Mouse (Mus musculus) MEL (cell line): ENCODE measurements around the gene Zfp654. TPM values are rescaled to one million over a fixed set of nuclear protein-coding genes. Genes with fewer than 3 reads are reported as not detected.

Experiments
- DNase-seq: peaks from one replicate; pipeline ENCODE4 v3.0.0; 2011; ENCODE audit warnings: low read depth, low spot score
- H3K27ac ChIP-seq: 2 replicates; pipeline ENCODE4 v1.5.1; 2012; ENCODE audit warnings: low read depth, mild to moderate bottlenecking, control low read depth, low read length, moderate library complexity; ENCODE audit not compliant: control insufficient read depth
- H3K27me3 ChIP-seq, 2 experiments: fragments of 150-350 bp in 1 of 2; sonication (generic) in 1 of 2; 2 replicates each; pipeline ENCODE4 v1.6.1; 2012; ENCODE audit warnings: low read length in 2 of 2, mild to moderate bottlenecking in 2 of 2, improper control_type of control experiment in 1 of 2, moderate library complexity in 1 of 2; ENCODE audit not compliant: insufficient read depth in 2 of 2, control insufficient read depth in 1 of 2
- H3K36me3 ChIP-seq, 2 experiments: 2 replicates each; pipeline ENCODE4 v1.6.1; 2012 to 2014; ENCODE audit warnings: low read length in 2 of 2, improper control_type of control experiment in 1 of 2, inconsistent platforms in 1 of 2, mild to moderate bottlenecking in 1 of 2; ENCODE audit not compliant: insufficient read depth in 2 of 2, control insufficient read depth in 1 of 2
- H3K4me1 ChIP-seq, 2 experiments: fragments of 150-350 bp in 1 of 2; sonication (generic) in 1 of 2; 2 replicates each; pipeline ENCODE4 v1.6.1; 2012; ENCODE audit warnings: low read length in 2 of 2, improper control_type of control experiment in 1 of 2, mild to moderate bottlenecking in 1 of 2; ENCODE audit not compliant: insufficient read depth in 2 of 2, control insufficient read depth in 1 of 2
- H3K4me3 ChIP-seq, 2 experiments: fragments of 150-350 bp in 1 of 2; sonication (generic) in 1 of 2; 2 replicates each; pipeline ENCODE4 v1.5.1; 2012; ENCODE audit warnings: low read depth in 2 of 2, low read length in 2 of 2, mild to moderate bottlenecking in 2 of 2, moderate library complexity in 2 of 2, control low read depth in 1 of 2, improper control_type of control experiment in 1 of 2; ENCODE audit not compliant: control insufficient read depth in 1 of 2, insufficient read depth in 1 of 2
- H3K79me2 ChIP-seq: 2 replicates; pipeline ENCODE4 v1.6.1; 2012; ENCODE audit warnings: mild to moderate bottlenecking, low read length, moderate library complexity; ENCODE audit not compliant: control insufficient read depth, poor library complexity, insufficient read depth
- H3K9ac ChIP-seq: 2 replicates; pipeline ENCODE4 v1.6.1; 2012; ENCODE audit warnings: low read depth, mild to moderate bottlenecking, control low read depth, low read length, moderate library complexity; ENCODE audit not compliant: control insufficient read depth, poor library complexity, severe bottlenecking
- H3K9me3 ChIP-seq: fragments of 150-350 bp; sonication (generic); replicated peaks from 2 replicates; pipeline ENCODE4 v1.6.1; 2012; ENCODE audit warnings: mild to moderate bottlenecking, low read length, improper control_type of control experiment, moderate library complexity; ENCODE audit not compliant: insufficient read depth
- CTCF ChIP-seq, 3 experiments: IDR thresholded peaks in 2 of 3; conservative IDR thresholded peaks in 1 of 3; 2 replicates each; pipeline ENCODE4 v1.5.1; 2011 to 2012; ENCODE audit warnings: low read length in 3 of 3, low read depth in 2 of 3, mild to moderate bottlenecking in 2 of 3, improper control_type of control experiment in 1 of 3, inconsistent platforms in 1 of 3, mixed read lengths in 1 of 3, moderate library complexity in 1 of 3; ENCODE audit not compliant: control insufficient read depth in 1 of 3, insufficient read depth in 1 of 3, poor library complexity in 1 of 3, severe bottlenecking in 1 of 3
- GABPA ChIP-seq: IDR thresholded peaks from 2 replicates; pipeline ENCODE4 v1.6.1; 2012; ENCODE audit warnings: low read depth, mild to moderate bottlenecking, inconsistent platforms, low read length, improper control_type of control experiment, moderate library complexity
- JUND ChIP-seq: IDR thresholded peaks from 2 replicates; pipeline ENCODE4 v1.6.1; 2011; ENCODE audit warnings: low read depth, mild to moderate bottlenecking, improper control_type of control experiment, low read length
- MXI1 ChIP-seq: IDR thresholded peaks from 2 replicates; pipeline ENCODE4 v1.6.1; 2011; ENCODE audit warnings: mild to moderate bottlenecking, low read depth, low read length, improper control_type of control experiment
- POLR2AphosphoS5 ChIP-seq: IDR thresholded peaks from 2 replicates; pipeline ENCODE4 v1.6.1; 2012; ENCODE audit warnings: low read depth, borderline replicate concordance, mild to moderate bottlenecking, inconsistent platforms, low read length, moderate library complexity, mixed read lengths
- SMC3 ChIP-seq: IDR thresholded peaks from 2 replicates; pipeline ENCODE4 v1.6.1; 2011; ENCODE audit warnings: low read depth, low read length, improper control_type of control experiment
- TBP ChIP-seq: IDR thresholded peaks from 2 replicates; pipeline ENCODE4 v1.8.0; 2011; ENCODE audit warnings: low read depth, low read length, improper control_type of control experiment
- TCF12 ChIP-seq: IDR thresholded peaks from 2 replicates; pipeline ENCODE4 v1.6.1; 2014; ENCODE audit warnings: low read depth, mild to moderate bottlenecking, inconsistent platforms, low read length, improper control_type of control experiment, moderate library complexity
- ZKSCAN1 ChIP-seq: IDR thresholded peaks from 2 replicates; pipeline ENCODE4 v1.6.1; 2012; ENCODE audit warnings: low read depth, mild to moderate bottlenecking, inconsistent platforms, low read length, improper control_type of control experiment, moderate library complexity
- polyA plus RNA-seq, 2 experiments: library from polyadenylated mRNA; stranded (reverse) in 1 of 2; unstranded in 1 of 2; fragments of >175 nt in 1 of 2; fragments of >200 nt in 1 of 2; gene quantifications; 2 replicates each; pipeline versions ENCODE4 v1.2.1 to v1.2.4; 2012; ENCODE audit warnings: low replicate concordance in 2 of 2, low read depth in 1 of 2; ENCODE audit not compliant: insufficient read length in 2 of 2, insufficient read depth in 1 of 2, missing spikeins in 1 of 2
- total RNA-seq: library from RNA; depleted of rRNA; stranded (reverse); fragments of 300-350 nt; gene quantifications from 2 replicates; pipeline ENCODE4 v1.2.3, GENCODE M21; 2012

Gene Zfp654
- total and polyA plus RNA-seq, 3 experiments = 5.0 to 61.6 (median 6.9) TPM

DNA sequence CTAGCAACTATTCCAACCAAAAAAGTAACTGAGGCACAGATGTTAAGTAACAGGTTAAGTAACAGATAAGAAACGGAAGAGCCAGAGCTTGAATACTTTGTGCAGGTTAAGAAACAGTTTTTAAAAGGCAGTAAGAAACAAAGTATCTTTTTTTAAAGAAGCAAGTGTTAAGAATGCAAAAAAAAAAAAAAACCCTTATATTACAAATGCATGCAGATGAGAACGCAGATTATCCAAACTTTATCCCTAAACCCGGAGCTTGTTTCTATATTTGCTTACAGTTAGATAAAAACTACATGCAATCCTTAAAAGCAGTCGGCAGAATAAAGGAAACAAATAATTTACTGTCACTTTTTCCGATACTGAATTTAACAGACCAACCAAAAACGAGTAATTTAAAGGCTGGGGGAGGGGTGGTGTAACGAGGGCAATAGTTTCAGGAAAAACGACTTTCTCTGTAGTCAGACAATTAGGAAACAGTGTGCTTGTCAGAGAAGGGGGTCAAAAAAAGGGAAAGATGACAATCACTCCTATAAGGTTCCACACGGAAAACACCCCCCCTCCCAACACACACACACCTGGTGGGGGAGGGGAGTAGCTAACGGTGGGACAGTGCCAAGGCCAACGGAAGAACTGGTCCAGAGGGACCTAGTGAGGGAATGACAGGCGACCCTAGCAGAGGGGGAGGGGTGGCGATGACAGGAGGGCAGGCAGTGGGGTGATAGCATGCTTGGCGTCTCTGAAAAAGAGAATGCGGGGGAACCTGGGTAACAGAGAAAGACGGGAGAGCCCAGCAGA, 966 bp downstream of the Zfp654 start (continued):
- TF ChIP-seq MXI1 = peak; percentile 88
- TF ChIP-seq TCF12 = 0 out of 2 replicates have a peak, but pooled peaks have one; percentile 33
- no peak for TF ChIP-seq JUND
- TF ChIP-seq CTCF (IDR thresholded peaks at IDR 0.05 in 2 of 3, conservative IDR thresholded peaks at IDR 0.05 in 1 of 3; ENCODE audit: control insufficient read depth in 1 of 3, insufficient read depth in 1 of 3, low read depth in 2 of 3, low read length in 3 of 3, poor library complexity in 1 of 3, severe bottlenecking in 1 of 3) = no peak
- no peak for TF ChIP-seq POLR2AphosphoS5
- no peak for TF ChIP-seq GABPA
- TF ChIP-seq SMC3 = no peak

DNA sequence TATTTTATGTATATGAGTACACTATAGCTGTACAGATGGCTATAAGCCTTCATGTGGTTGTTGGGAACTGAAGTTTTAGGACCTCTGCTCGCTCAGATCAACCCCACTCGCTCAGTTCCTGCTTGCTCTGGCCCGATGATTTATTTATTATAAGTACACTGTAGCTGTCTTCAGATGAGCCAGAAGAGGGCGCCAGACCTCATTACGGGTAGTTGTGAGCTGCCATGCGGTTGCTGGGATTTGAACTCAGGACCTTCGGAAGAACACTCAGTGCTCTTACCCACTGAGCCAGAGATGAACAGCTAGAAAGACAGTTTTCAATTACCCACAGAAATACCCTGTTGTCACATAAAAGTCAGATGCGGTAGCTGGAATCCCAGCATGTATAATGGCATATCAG, 5.5 kb downstream of the Zfp654 start:
- Histone ChIP-seq H3K36me3 (peaks cover 0 to 26% of the 10 kb centered on the region in 2 experiments; a peak in 2 of 4 replicates), H3K79me2 (peaks cover 44% of the 10 kb centered on the region), H3K27ac (no peak overlapping the region), H3K4me1 (peaks cover 17 to 20% of the 10 kb centered on the region in 2 experiments), H3K4me3 (no peak overlapping the region), H3K27me3 (no peaks in the 10 kb centered on the region), H3K9me3 (no peaks in the 10 kb centered on the region), H3K9ac (no peak overlapping the region)
- TF ChIP-seq CTCF (IDR thresholded peaks at IDR 0.05 in 2 of 3, conservative IDR thresholded peaks at IDR 0.05 in 1 of 3; ENCODE audit: control insufficient read depth in 1 of 3, insufficient read depth in 1 of 3, low read depth in 2 of 3, low read length in 3 of 3, poor library complexity in 1 of 3, severe bottlenecking in 1 of 3) (peak; percentile 32 to 47 (median 44)), TBP (no peak)
- DNase-seq = peak; percentile 58

DNA sequence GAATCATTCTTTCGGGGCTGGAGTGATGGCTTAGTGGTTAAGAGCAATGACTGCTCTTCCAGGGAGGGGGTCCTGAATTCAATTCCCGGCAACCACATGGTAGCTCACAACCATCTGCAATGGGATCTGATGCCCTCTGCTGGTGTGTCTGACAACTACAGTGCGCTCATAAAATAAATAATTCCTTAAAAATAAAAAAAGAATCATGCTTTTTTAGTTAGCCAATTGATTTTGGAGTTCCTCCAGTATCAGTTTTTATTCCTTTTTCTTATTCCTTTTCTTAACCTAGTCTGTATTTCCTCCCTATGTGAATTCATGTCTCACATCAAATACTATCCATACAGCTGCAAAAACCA, 9.1 kb downstream of the Zfp654 start:
- H3K9ac ChIP-seq = no peak overlapping the region
- no peaks in the 10 kb centered on the region for H3K27me3 ChIP-seq
- no peak for DNase-seq
- peak overlapping the region in 1 of 2 experiments; percentile 26; a peak in 2 of 4 replicates for H3K4me3 ChIP-seq
- H3K9me3 ChIP-seq = no peaks in the 10 kb centered on the region
- H3K4me1 ChIP-seq = peaks cover 16 to 24% of the 10 kb centered on the region in 2 experiments
- peaks cover 39% of the 10 kb centered on the region for H3K79me2 ChIP-seq
- peaks cover 0 to 20% of the 10 kb centered on the region in 2 experiments; a peak in 2 of 4 replicates for H3K36me3 ChIP-seq
- TF ChIP-seq CTCF (IDR thresholded peaks at IDR 0.05 in 2 of 3, conservative IDR thresholded peaks at IDR 0.05 in 1 of 3; ENCODE audit: control insufficient read depth in 1 of 3, insufficient read depth in 1 of 3, low read depth in 2 of 3, low read length in 3 of 3, poor library complexity in 1 of 3, severe bottlenecking in 1 of 3) (peak; percentile 4 to 28 (median 20); a peak in 4 of 6 replicates), ZKSCAN1 (no peak)
- peak overlapping the region; percentile 66 for H3K27ac ChIP-seq
